Mouse (Mus musculus): ENCODE results near the gene Mindy1.

Mindy1 gene

GRCm38 (mm10) chr3:95281216-95282126, at the start of gene Mindy1, which contains the start of gene Prune1:
Gene Mindy1 (plus strand): TSS chr3:95281345.
Gene Prune1 (minus strand): TSS chr3:95282076.
- peak; percentile 100 for DNase-seq (ENCODE audit: extremely low read depth, low read depth)

- no peak for DNase-seq (ENCODE audit: extremely low read depth, low read depth)
These were observed 48.4 kb upstream of the Mindy1 start for GRCm38 (mm10) chr3:95232771-95233170.

- DNase-seq (ENCODE audit: extremely low read depth, low read depth): no peak
These were observed 47.7 kb upstream of the Mindy1 start for GRCm38 (mm10) chr3:95233303-95233980.

GRCm38 (mm10) chr3:95235386-95236301, 45.5 kb upstream of the Mindy1 start:
- DNase-seq (ENCODE audit: extremely low read depth, low read depth): no peak

- no peak for DNase-seq (ENCODE audit: extremely low read depth, low read depth)
These were observed 43.5 kb upstream of the Mindy1 start for GRCm38 (mm10) chr3:95237541-95238099.

- DNase-seq (ENCODE audit: extremely low read depth, low read depth): no peak
These were observed 42.1 kb upstream of the Mindy1 start for GRCm38 (mm10) chr3:95239022-95239421.

GRCm38 (mm10) chr3:95239971-95240370, 41.2 kb upstream of the Mindy1 start:
- no peak for DNase-seq (ENCODE audit: extremely low read depth, low read depth)

- DNase-seq (ENCODE audit: extremely low read depth, low read depth): no peak
These were observed 40.2 kb upstream of the Mindy1 start for GRCm38 (mm10) chr3:95240900-95241299.

- DNase-seq (ENCODE audit: extremely low read depth, low read depth): no peak
These were observed 39.6 kb upstream of the Mindy1 start, which contains the start of gene Gm128 for GRCm38 (mm10) chr3:95241498-95241897. Gene Gm128 (minus strand): TSS chr3:95241598.

- no peak for DNase-seq (ENCODE audit: extremely low read depth, low read depth)
These were observed 38.1 kb upstream of the Mindy1 start for GRCm38 (mm10) chr3:95243086-95243485.

- peak; percentile 91 for DNase-seq (ENCODE audit: extremely low read depth, low read depth)
These were observed 34.5 kb upstream of the Mindy1 start for GRCm38 (mm10) chr3:95246465-95247231.

- no peak for DNase-seq (ENCODE audit: extremely low read depth, low read depth)
These were observed 33.3 kb upstream of the Mindy1 start for GRCm38 (mm10) chr3:95247660-95248336.

GRCm38 (mm10) chr3:95250361-95250760, 30.8 kb upstream of the Mindy1 start:
- no peak for DNase-seq (ENCODE audit: extremely low read depth, low read depth)

GRCm38 (mm10) chr3:95250783-95251424, 30.2 kb upstream of the Mindy1 start, which contains the start of gene Bnipl:
Gene Bnipl (minus strand): TSS chr3:95251193.
- no peak for DNase-seq (ENCODE audit: extremely low read depth, low read depth)

GRCm38 (mm10) chr3:95256931-95257330, 24.2 kb upstream of the Mindy1 start:
- no peak for DNase-seq (ENCODE audit: extremely low read depth, low read depth)

- DNase-seq (ENCODE audit: extremely low read depth, low read depth): no peak
These were observed 19.2 kb upstream of the Mindy1 start for GRCm38 (mm10) chr3:95261975-95262374.

- peak; percentile 59 for DNase-seq (ENCODE audit: extremely low read depth, low read depth)
These were observed 17.9 kb upstream of the Mindy1 start for GRCm38 (mm10) chr3:95263089-95263739.

- DNase-seq (ENCODE audit: extremely low read depth, low read depth): no peak
These were observed 16.4 kb upstream of the Mindy1 start for GRCm38 (mm10) chr3:95264724-95265123.

All from MEL-GATA-1-ER (cell line).